Mouse (Mus musculus) heart, postnatal 0 days (tissue): ENCODE measurements around the gene Sinhcaf.

Source experiments
- CTCF ChIP-seq: IDR thresholded peaks from 2 replicates; pipeline ENCODE4 v1.5.1; 2016; ENCODE audit warnings: antibody characterized with exemption, control low read depth, low read depth
- EP300 ChIP-seq: IDR thresholded peaks from 2 replicates; pipeline ENCODE4 v1.6.1; 2016; ENCODE audit warnings: antibody characterized with exemption, low read depth

GRCm38 (mm10) chr6:148975096-148975495, 28.8 kb upstream of the Sinhcaf start:
- TF ChIP-seq EP300 = no peak
- no peak for TF ChIP-seq CTCF
